Mouse (Mus musculus): ENCODE results near the gene Cdkn1b.
A peak's percentile ranks its signal among the peaks of the same experiment; 100 is the strongest.

Gene Cdkn1b

DNA sequence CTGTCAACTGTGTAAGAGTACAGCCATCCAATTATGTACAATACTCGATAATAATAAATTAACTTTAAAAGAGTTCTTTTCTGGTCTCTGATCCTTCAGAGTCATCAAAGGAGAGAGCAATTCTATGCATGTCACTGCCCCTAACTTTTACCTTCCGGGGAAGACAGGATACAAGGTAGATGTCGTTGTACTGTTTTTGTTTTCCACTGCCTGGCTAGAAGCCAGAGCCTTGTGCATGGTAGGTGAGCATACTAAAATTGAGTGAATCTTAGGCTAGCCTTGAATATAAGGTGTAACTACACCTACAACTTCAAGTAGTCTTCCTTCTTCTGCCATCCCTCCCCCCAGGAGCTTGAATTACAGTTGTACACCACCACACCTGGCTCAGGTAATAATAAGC, 10.9 kb downstream of the Cdkn1b start:
- Histone ChIP-seq H3K27me3 (ENCODE audit: control insufficient read depth, insufficient read depth, low read length, poor library complexity, severe bottlenecking) (no peaks in the 10 kb centered on the region), H3K36me3 (ENCODE audit: control insufficient read depth, insufficient read depth, low read length, poor library complexity, severe bottlenecking) (no peaks in the 10 kb centered on the region; the same call in 1 of the 2 replicates)
- no peak for DNase-seq (ENCODE audit: low read depth, low spot score)

GRCm38 (mm10) chr6:134932486-134933206, 12.4 kb downstream of the Cdkn1b start:
- Histone ChIP-seq H3K36me3 (ENCODE audit: control insufficient read depth, insufficient read depth, low read length, poor library complexity, severe bottlenecking) (no peaks in the 10 kb centered on the region; the same call in 1 of the 2 replicates), H3K27me3 (ENCODE audit: control insufficient read depth, insufficient read depth, low read length, poor library complexity, severe bottlenecking) (no peaks in the 10 kb centered on the region)
- no peak for DNase-seq (ENCODE audit: low read depth, low spot score)

- H3K27me3 ChIP-seq (ENCODE audit: control insufficient read depth, insufficient read depth, low read length, poor library complexity, severe bottlenecking) = no peaks in the 10 kb centered on the region
- H3K36me3 ChIP-seq (ENCODE audit: control insufficient read depth, insufficient read depth, low read length, poor library complexity, severe bottlenecking) = no peaks in the 10 kb centered on the region; the same call in 1 of the 2 replicates
- DNase-seq (ENCODE audit: low read depth, low spot score) = no peak
These were observed 13.0 kb downstream of the Cdkn1b start for GRCm38 (mm10) chr6:134933207-134933558.

GRCm38 (mm10) chr6:134934305-134934704, 14.1 kb downstream of the Cdkn1b start:
- no peaks in the 10 kb centered on the region for H3K27me3 ChIP-seq (ENCODE audit: control insufficient read depth, insufficient read depth, low read length, poor library complexity, severe bottlenecking)
- H3K36me3 ChIP-seq (ENCODE audit: control insufficient read depth, insufficient read depth, low read length, poor library complexity, severe bottlenecking) = no peaks in the 10 kb centered on the region; the same call in 1 of the 2 replicates
- no peak for DNase-seq (ENCODE audit: low read depth, low spot score)

DNA sequence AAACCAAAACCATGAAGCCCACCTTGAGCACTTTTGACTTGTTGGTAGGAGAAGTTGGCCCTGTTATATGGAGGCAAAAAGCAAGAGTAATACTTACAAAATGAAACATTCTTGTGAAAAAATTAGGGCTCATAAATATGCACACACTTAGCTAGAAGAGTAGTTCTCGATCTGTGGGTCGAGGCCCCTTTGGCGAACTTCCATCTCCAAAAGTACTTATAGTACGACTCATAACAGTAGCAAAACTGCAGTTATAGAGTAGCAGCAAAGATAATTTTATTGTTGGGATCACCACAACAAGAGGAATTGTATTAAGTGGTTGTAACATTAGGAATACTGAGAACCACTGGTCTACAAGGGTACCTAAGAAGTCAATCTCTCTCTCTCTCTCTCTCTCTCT, 19.6 kb downstream of the Cdkn1b start:
- Histone ChIP-seq H3K36me3 (ENCODE audit: control insufficient read depth, insufficient read depth, low read length, poor library complexity, severe bottlenecking) (no peaks in the 10 kb centered on the region; the same call in 1 of the 2 replicates), H3K27me3 (ENCODE audit: control insufficient read depth, insufficient read depth, low read length, poor library complexity, severe bottlenecking) (no peaks in the 10 kb centered on the region)
- DNase-seq (ENCODE audit: low read depth, low spot score) = no peak

DNA sequence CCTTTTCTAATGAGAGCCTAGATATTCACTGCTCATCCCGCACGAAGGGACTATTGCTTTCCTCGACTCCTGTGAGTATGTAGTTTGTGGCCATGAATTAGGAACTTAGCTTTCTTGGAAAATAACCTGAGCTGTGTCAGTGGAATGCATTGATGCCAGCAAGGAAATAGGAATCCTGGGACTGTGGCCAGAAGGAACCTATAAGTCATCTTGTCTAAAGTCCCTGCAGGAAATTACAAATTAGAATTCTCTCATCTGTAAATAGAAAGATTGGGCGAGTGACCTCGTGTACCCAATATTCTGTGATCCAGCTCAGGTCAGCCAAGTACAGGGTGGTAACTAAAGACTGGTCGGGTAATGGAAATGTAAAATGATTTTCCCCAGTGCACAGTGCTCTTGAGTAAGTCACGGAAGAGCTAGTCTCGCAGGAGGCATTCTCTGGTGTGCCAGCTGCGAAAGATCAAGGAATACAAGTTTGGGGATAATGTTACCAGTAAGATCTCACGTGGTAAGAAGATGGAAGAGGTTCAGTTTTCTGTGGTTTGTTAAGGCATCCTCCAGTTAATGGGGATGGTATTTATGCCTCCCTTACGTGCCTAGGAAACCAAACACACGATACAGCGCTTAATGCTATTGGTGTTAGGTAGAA, 23.7 kb downstream of the Cdkn1b start:
- no peaks in the 10 kb centered on the region; the same call in 1 of the 2 replicates for H3K36me3 ChIP-seq (ENCODE audit: control insufficient read depth, insufficient read depth, low read length, poor library complexity, severe bottlenecking)
- DNase-seq (ENCODE audit: low read depth, low spot score) = no peak
- no peaks in the 10 kb centered on the region for H3K27me3 ChIP-seq (ENCODE audit: control insufficient read depth, insufficient read depth, low read length, poor library complexity, severe bottlenecking)

DNA sequence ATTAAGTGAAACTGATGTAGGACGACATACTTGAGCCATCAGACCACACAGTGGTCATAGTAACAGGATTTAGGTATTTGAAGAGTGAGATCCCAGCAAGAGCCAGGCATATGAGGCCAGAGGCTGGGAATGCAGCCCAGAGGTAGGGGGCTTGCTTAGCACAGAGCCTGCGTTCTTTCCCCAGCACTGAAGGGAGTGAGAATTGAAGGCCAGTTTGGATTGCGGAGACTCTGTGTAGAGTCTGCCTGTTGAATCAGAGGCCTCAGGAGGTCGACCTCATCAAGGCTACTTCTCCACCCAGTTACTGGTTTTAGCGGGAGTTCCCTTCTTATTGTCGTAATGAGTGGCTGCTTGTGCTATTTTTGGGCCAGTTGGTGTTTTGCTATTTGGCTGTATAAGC, 25.9 kb downstream of the Cdkn1b start:
- Histone ChIP-seq H3K36me3 (ENCODE audit: control insufficient read depth, insufficient read depth, low read length, poor library complexity, severe bottlenecking) (no peaks in the 10 kb centered on the region; the same call in 1 of the 2 replicates), H3K27me3 (ENCODE audit: control insufficient read depth, insufficient read depth, low read length, poor library complexity, severe bottlenecking) (no peaks in the 10 kb centered on the region)
- no peak for DNase-seq (ENCODE audit: low read depth, low spot score)

DNA sequence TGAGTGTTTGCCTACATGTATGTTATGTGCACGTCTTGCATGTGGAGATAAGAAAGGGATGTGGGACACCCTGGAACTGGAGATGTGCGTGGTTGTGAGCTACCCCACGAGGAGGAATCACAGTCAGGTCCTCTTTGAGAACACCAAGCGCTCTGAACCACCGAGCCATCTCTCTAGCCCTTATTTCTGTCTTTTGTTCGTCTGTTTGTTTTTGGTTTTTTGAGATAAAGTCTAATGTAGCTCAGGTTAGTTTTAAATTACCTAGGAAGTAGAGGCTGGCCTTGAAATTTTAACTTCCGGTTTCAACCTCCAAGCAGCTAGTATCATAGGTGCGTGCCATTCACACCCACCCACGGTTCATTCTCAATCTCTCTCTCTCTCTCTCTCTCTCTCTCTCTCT, 26.7 kb downstream of the Cdkn1b start:
- peak; percentile 32 for DNase-seq (ENCODE audit: low read depth, low spot score)
- Histone ChIP-seq H3K36me3 (ENCODE audit: control insufficient read depth, insufficient read depth, low read length, poor library complexity, severe bottlenecking) (no peaks in the 10 kb centered on the region; the same call in 1 of the 2 replicates), H3K27me3 (ENCODE audit: control insufficient read depth, insufficient read depth, low read length, poor library complexity, severe bottlenecking) (no peaks in the 10 kb centered on the region)

- H3K36me3 ChIP-seq (ENCODE audit: control insufficient read depth, insufficient read depth, low read length, poor library complexity, severe bottlenecking) = no peaks in the 10 kb centered on the region; the same call in 1 of the 2 replicates
- peak; percentile 86 for DNase-seq (ENCODE audit: low read depth, low spot score)
- no peaks in the 10 kb centered on the region for H3K27me3 ChIP-seq (ENCODE audit: control insufficient read depth, insufficient read depth, low read length, poor library complexity, severe bottlenecking)
These were observed 27.3 kb downstream of the Cdkn1b start for GRCm38 (mm10) chr6:134947311-134948087.

GRCm38 (mm10) chr6:134948522-134949061, 28.4 kb downstream of the Cdkn1b start:
- DNase-seq (ENCODE audit: low read depth, low spot score) = no peak
- no peaks in the 10 kb centered on the region; the same call in 1 of the 2 replicates for H3K36me3 ChIP-seq (ENCODE audit: control insufficient read depth, insufficient read depth, low read length, poor library complexity, severe bottlenecking)
- H3K27me3 ChIP-seq (ENCODE audit: control insufficient read depth, insufficient read depth, low read length, poor library complexity, severe bottlenecking) = no peaks in the 10 kb centered on the region

DNA sequence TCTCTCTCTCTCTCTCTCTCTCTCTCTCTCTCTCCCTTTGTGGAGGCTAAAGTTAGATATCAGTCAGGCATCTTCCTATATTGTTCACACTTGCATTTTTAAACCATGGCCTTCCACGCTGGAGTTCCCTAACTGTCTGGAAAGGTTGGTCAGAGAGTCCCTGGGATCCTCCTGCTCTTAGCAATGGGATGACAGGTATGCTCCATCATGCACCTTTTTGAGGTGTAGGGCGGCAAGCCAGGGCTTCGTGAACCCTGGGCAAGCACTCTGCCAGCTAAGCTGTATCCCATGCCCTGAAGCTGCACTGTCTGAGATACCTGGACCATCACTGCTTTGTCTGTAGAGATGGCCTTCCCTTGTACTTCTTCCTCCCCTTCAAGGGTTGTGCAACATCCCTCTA, 29.0 kb downstream of the Cdkn1b start:
- Histone ChIP-seq H3K36me3 (ENCODE audit: control insufficient read depth, insufficient read depth, low read length, poor library complexity, severe bottlenecking) (no peaks in the 10 kb centered on the region; the same call in 1 of the 2 replicates), H3K27me3 (ENCODE audit: control insufficient read depth, insufficient read depth, low read length, poor library complexity, severe bottlenecking) (no peaks in the 10 kb centered on the region)
- no peak for DNase-seq (ENCODE audit: low read depth, low spot score)

DNA sequence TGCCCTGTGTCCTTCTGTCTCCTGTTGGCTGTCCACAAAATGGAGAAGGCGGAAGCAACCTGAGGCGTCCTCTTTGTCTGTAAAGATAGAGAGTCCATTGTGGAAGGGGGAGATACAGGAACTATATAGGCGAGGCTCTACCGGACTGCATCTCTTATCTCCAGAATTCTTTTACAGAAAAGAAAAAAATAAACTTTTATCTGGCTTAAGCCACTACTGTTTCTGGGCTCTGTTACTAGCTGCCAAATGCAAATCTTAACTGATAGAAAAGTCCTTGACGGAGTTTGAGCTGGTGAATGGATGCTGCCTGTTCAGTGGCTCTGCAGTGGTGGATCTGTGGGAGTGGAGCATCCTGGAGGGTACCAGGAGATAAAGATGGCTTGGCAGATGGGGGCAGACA, 31.2 kb downstream of the Cdkn1b start:
- Histone ChIP-seq H3K27me3 (ENCODE audit: control insufficient read depth, insufficient read depth, low read length, poor library complexity, severe bottlenecking) (no peaks in the 10 kb centered on the region), H3K36me3 (ENCODE audit: control insufficient read depth, insufficient read depth, low read length, poor library complexity, severe bottlenecking) (no peaks in the 10 kb centered on the region)
- DNase-seq (ENCODE audit: low read depth, low spot score) = no peak

- no peaks in the 10 kb centered on the region for H3K36me3 ChIP-seq (ENCODE audit: control insufficient read depth, insufficient read depth, low read length, poor library complexity, severe bottlenecking)
- DNase-seq (ENCODE audit: low read depth, low spot score) = no peak
- H3K27me3 ChIP-seq (ENCODE audit: control insufficient read depth, insufficient read depth, low read length, poor library complexity, severe bottlenecking) = no peaks in the 10 kb centered on the region
These were observed 33.8 kb downstream of the Cdkn1b start for GRCm38 (mm10) chr6:134953976-134954375.

- DNase-seq (ENCODE audit: low read depth, low spot score) = peak; percentile 8
- Histone ChIP-seq H3K36me3 (ENCODE audit: control insufficient read depth, insufficient read depth, low read length, poor library complexity, severe bottlenecking) (no peaks in the 10 kb centered on the region), H3K27me3 (ENCODE audit: control insufficient read depth, insufficient read depth, low read length, poor library complexity, severe bottlenecking) (no peaks in the 10 kb centered on the region)
These were observed 36.2 kb downstream of the Cdkn1b start for GRCm38 (mm10) chr6:134956388-134956787.

DNA sequence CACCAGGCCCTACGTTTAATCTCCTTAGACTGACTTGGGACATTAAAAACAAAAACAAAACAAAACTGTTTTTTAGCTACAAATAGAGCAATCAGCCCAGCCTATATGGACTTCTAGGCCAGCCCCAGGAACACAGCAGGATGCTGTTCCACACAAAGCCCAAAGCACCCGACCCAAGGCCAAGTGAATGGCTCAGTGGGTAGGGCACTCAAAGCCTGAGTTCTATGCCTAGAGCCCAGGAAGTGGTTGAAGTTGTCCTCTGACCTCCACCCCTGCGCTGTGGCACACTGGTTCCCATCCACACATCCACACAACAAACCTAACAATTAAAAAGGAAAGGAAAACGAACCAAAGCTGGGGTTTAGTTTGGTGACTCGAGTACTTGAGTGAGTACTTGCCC, 41.1 kb downstream of the Cdkn1b start:
- no peak for DNase-seq (ENCODE audit: low read depth, low spot score)
- Histone ChIP-seq H3K36me3 (ENCODE audit: control insufficient read depth, insufficient read depth, low read length, poor library complexity, severe bottlenecking) (no peaks in the 10 kb centered on the region), H3K27me3 (ENCODE audit: control insufficient read depth, insufficient read depth, low read length, poor library complexity, severe bottlenecking) (no peaks in the 10 kb centered on the region)

Measured in splenic B cell, adult 2 months (primary cell).